Mouse (Mus musculus) cerebellum, postnatal 36 days (tissue): ENCODE data around the gene Ercc2.

Experiments used
- DNase-seq, 2 experiments: peaks; one replicate each; pipeline ENCODE4 v3.0.0; 2021 to 2022; ENCODE audit warnings: mixed read lengths in 2 of 2

Gene Ercc2

DNA sequence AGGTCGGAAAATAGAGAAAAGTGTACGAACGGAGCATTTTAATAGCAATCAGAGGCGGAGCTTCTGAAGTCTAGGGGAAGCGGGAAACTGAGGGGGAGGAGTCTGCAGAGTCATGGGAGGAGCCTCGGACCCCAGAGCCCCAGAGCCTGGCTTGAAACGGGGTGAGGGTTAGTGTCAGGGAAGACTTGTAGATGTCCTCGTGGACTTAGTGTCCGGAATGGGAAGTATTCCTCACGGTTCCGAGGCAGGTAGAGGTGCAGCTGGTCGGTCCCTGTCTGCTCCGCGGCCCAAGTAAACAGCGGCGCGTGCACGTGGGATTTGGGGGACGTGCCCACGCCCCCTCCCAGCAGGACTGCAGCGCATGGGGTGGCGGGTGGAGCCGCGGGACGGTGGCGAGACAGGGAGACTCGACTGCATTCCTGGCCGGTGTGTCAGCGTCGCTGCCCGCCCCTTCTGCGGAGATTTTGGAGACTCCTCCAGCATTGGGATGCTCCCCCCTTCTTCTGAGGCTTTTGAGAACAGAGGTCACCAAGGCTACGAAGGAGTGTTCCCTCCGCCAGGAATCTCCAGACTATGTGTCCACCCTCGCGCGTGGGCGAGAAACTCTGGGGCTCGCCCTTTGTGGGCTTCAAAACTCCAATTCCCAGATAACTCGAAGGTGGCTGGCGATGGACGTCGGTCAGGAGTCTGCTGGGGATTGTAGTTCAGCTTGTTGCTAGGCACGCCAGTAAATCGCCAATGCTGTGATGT, 21.7 kb upstream of the Ercc2 start:
- DNase-seq = peak; percentile 64 to 66

DNA sequence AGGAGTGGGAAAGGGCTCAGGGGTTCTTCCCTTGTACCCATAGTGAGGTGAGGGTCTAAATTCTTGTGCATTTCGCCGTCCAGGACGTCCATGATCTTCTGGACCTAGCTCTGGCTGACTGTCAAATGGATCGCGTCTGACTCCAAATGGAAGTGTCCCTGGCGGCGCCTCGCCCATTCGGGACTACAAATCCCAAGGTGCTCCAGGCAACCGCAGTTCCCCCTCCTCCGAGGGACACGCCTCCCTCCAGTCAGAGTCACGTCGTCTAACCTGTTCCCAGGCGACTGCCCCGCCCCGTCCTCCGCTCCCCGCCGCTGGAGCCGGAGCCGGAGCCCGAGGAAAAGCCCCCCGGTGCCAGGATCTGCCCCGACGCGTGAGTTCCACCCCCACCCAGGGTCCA, 20.9 kb upstream of the Ercc2 start:
- peak; percentile 89 to 91 for DNase-seq

- peak; percentile 53 to 62 for DNase-seq
These were observed 20.1 kb upstream of the Ercc2 start for GRCm38 (mm10) chr7:19361720-19362119.

DNA sequence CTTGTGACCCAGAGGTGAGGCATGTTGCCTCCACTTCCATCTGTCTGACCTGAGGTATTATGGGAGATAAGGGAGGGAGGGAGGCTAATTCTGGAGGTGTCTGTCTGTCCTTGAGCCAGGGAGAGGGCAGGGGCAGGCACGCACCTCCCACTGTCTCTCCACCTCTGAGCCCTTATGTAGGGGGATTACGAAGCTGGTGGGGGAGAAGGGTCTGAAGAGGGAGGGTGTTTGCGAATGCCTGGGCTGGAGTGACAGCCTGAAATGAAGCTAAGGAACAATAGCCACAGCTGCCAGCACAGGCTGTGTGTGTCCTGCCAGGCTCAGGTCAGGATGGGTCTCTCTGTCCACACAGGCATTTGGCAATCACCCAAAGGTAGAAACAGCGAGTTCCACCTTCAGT, 19.5 kb upstream of the Ercc2 start:
- no peak for DNase-seq

DNA sequence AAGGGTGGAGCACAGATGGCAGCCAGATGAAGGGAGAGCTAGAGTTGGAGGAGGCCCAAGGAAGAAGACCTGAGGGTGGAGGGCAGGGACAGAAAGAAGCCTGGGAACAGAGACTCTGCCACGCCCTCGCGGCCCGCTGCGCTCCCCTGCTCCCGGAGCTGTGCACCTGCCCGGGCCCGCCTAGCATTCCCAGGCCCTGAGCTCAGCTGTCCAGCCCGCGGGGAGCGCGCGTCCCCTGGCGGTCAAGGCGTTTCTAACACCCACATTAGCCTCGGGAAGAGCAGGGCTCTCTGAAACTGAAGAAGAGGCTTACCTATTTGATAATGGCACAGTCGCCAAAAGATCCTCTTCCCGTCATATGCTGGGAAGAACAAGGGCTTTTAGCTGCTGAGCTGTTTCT, 17.9 kb upstream of the Ercc2 start:
- peak; percentile 80 to 81 for DNase-seq

DNA sequence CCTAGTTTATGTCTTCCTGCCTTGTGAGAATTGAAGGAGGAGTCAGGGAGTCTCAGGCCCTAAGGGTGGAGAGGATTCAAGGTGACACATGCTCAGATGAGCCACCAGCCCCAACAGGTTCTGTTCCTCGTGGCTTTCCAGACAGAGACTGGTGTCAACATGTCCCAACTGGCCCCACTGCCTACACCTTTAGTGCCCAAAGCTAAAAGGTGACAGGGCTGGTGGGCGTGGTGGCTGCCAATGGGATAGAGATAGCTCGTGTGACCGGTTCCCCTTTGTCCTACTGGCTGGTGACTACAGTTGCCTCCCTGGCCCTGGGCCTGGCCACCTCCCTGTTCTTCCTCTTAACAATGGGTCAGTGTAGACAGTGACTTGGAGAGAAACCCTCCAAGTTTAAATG, 16.4 kb upstream of the Ercc2 start:
- no peak for DNase-seq

DNA sequence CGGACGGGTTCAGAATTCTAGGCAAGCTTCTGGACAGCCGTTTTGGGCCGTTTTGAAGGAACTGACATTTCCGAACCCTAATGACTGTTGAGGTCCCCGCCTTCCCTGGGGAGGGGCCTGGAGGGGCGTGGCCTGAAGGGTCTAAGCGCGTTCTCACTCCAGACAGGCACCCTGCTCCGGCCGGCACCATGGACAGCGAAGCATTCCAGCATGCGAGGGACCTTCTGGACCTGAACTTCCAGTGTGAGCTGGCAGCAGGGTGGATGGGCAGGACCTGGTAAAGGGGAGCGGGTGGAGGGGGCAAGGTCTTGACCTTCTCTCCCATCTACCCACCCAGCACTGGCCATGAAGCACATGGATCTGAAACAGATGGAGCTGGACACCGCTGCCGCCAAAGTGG, 13.4 kb upstream of the Ercc2 start:
- no peak for DNase-seq

- peak; percentile 72 to 74 for DNase-seq
These were observed 11.9 kb upstream of the Ercc2 start for GRCm38 (mm10) chr7:19369823-19370425.

DNA sequence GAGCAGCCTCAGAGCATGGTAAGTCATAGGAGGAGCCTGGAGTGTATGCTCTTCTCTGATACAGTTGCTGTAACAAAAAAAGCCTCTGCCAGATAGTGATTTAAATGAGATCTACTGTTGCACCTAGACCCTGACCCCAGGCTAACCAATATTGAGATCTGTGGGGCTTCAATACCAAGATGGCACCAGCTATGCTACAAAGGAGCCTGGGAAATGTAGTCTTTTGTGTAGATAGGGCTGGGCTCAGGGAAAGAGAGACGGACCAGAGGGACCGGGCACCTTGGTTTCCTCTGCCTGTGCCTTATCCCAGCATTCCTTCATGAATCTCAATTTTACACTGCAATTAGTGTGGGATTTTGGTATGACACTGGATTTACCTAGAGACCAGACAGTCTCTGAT, 8.4 kb upstream of the Ercc2 start:
- DNase-seq = no peak

DNA sequence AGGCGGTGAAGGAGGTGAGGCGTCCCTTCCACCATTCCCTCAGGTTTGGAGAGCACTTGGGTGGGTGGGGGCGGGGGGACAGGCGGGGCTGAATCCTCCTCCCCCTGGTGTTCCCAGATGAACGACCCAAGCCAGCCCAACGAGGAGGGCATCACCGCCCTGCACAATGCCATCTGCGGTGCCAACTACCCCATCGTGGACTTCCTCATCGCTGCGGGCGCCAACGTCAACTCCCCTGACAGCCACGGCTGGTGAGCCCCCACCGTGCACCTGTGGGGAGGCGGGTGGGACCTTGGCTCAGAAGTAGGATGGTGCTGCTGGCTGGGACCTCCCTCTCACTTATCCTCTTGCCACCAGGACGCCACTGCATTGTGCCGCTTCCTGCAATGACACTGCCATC, 6.4 kb upstream of the Ercc2 start:
- DNase-seq = no peak

GRCm38 (mm10) chr7:19376019-19376418, 5.8 kb upstream of the Ercc2 start:
- DNase-seq = no peak

- DNase-seq = no peak
These were observed 3.8 kb upstream of the Ercc2 start for GRCm38 (mm10) chr7:19378049-19378448.

GRCm38 (mm10) chr7:19382166-19382541, 344 bp downstream of the Ercc2 start:
- no peak for DNase-seq

- no peak for DNase-seq
These were observed 1.9 kb downstream of the Ercc2 start for GRCm38 (mm10) chr7:19383708-19384107.

GRCm38 (mm10) chr7:19388699-19389413, 7.0 kb downstream of the Ercc2 start:
- DNase-seq = no peak

GRCm38 (mm10) chr7:19394484-19394883, 12.7 kb downstream of the Ercc2 start:
- no peak for DNase-seq

DNA sequence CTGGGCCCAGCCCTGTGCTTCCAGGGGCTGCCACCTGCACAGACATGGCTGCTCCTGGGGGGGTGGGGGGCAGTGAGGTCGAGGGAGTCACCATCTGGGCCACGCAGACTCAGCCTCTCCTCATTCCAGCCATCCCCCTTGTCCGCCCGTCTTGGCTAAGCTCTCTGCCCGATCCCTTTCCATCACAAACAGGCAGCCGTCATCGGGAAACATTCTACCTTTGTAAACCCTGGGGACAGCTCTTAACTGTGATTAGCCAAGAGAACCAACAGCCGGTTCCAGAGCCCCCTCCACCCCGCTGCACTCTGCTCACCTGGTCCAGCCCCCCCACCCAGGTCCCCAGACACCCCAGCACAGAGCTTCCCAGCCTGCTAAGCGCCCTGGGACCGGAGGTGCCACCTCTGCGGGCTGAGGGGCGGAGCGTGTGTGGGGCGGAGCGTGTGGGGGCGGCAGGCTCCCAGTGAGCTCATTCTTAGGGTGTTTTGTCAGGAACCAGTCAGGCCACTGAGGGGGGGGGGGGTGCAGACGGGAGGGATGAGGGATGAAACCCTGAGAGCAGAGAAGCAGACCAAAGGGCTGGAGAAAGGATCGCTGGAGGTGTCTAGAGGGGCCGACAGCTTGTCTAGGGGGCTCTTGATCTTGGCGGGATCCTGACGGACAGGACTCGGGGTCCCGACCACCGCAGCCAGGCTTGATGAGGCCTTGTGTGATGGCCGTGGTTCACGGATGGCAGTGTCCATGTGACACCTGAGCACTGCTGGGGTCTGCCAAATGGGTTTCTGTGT, 17.9 kb downstream of the Ercc2 start:
- DNase-seq = no peak

GRCm38 (mm10) chr7:19400946-19401345, 19.1 kb downstream of the Ercc2 start:
- DNase-seq = no peak

DNA sequence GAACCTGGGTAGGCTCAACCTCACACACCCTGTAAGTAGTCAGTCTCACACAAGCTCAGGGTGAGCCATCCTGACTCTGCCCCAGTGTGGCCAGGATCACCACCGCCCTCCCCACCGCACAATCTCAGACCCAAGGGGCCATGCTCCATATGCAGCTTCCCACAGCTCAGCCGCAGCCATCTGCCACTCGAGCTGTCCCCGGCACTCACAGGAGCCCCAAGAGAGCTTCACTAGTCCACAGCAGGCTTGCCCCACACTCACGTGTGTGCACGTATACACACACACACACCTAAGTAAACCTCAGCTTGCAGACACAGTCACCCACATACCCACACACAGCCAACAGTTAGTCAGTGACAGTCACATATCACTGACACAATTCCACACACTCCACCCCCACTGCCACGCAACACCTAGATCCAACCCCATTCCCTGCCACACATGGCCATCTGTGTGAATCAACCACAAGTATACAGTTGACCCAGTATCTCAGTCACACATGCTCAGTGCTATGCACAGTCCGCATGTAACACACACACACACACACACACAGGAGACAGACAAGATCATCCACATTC, 20.8 kb downstream of the Ercc2 start:
- no peak for DNase-seq

- peak in 1 of 2 experiments; percentile 37 for DNase-seq
These were observed 22.0 kb downstream of the Ercc2 start, which contains the start of gene Klc3 for GRCm38 (mm10) chr7:19403731-19404296. Gene Klc3 (minus strand): TSS chr7:19404104.

- no peak for DNase-seq
These were observed 22.7 kb downstream of the Ercc2 start, which contains the start of gene Ckm for GRCm38 (mm10) chr7:19404476-19404875. Gene Ckm (plus strand): TSS chr7:19404776.

GRCm38 (mm10) chr7:19405417-19405816, 23.6 kb downstream of the Ercc2 start:
- peak; percentile 81 to 84 for DNase-seq
